17 mouse cellular contexts compared by ENCODE assay signal in the genomic region with DNA sequence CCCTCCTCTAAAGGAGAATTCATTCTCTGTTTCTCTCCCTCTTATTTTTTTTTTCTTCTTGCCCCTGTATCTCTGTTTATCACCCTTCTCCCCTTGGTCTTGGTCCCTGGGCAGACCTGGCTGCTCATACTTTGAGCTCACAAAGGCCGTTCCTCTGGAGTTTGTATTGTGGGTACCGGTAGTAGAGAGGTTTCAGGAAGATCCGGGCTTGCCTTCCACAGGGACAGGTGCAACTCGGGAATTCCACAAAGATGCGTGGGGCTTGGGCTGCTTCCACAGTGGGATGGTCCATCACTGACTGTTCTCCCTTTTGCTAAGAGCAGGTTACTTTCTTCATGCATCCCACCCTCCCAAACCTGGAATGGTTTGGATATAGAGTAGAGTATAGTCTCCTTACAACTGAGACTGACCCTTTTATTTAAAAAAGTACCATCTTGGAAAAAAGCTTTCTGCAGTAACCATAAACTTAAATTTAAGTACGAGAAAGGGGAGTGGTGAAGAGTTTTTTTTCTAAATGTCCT. TPM values are rescaled to one million over a fixed set of nuclear protein-coding genes. Genes with fewer than 3 reads are reported as not detected.
DNase-seq lines count a peak whose midpoint lies in the region; ATAC-seq and TF ChIP-seq lines count a peak whose summit lies in the region.
"Had no signal": no experiment of that assay in that cellular context is flagged by ENCODE, and none has a peak within 500 bp of the region (broad histone marks: within the 10 kb centered on the region; RNA-seq: fewer than 3 reads in every experiment).

No protein-coding gene starts in this region.

- no peak for TF ChIP-seq CTCF in midbrain, postnatal 0 days (IDR thresholded peaks at IDR 0.05)

- H3K36me3 ChIP-seq in hindbrain, embryonic 10.5 days: no peaks in the 10 kb centered on the region
- no peaks in the 10 kb centered on the region for H3K36me3 ChIP-seq in hindbrain, embryonic 14.5 days (replicated peaks; ENCODE audit: control insufficient read depth, insufficient read depth)
- no peaks in the 10 kb centered on the region for H3K36me3 ChIP-seq in midbrain, embryonic 10.5 days
- no peaks in the 10 kb centered on the region for H3K36me3 ChIP-seq in midbrain, postnatal 0 days (ENCODE audit: insufficient read depth, low read length)
- no peaks in the 10 kb centered on the region for H3K36me3 ChIP-seq in forebrain, embryonic 16.5 days (ENCODE audit: control insufficient read depth, insufficient read depth)
- H3K36me3 ChIP-seq in neural tube, embryonic 11.5 days (ENCODE audit: control insufficient read depth, insufficient read depth, low read length): no peaks in the 10 kb centered on the region
- H3K36me3 ChIP-seq: hindbrain, embryonic 12.5 days; neural tube, embryonic 12.5 days had no signal

- no peaks in the 10 kb centered on the region for H3K9me3 ChIP-seq in hindbrain, embryonic 10.5 days
- no peaks in the 10 kb centered on the region for H3K9me3 ChIP-seq in hindbrain, embryonic 14.5 days (ENCODE audit: control insufficient read depth, low read length)
- H3K9me3 ChIP-seq in midbrain, embryonic 10.5 days (replicated peaks): no peaks in the 10 kb centered on the region
- H3K9me3 ChIP-seq in midbrain, postnatal 0 days (ENCODE audit: low read length): no peaks in the 10 kb centered on the region
- no peaks in the 10 kb centered on the region for H3K9me3 ChIP-seq in forebrain, embryonic 16.5 days (ENCODE audit: control insufficient read depth, low read length)
- H3K9me3 ChIP-seq in neural tube, embryonic 11.5 days (ENCODE audit: control insufficient read depth, low read length): no peaks in the 10 kb centered on the region
- H3K9me3 ChIP-seq: hindbrain, embryonic 12.5 days; megakaryocyte, embryonic 14.5 days; neural tube, embryonic 12.5 days had no signal

- H3K27ac ChIP-seq in hindbrain, embryonic 10.5 days: no peak overlapping the region
- H3K27ac ChIP-seq in hindbrain, embryonic 14.5 days: no peak overlapping the region
- peak overlapping the region; percentile 65 for H3K27ac ChIP-seq in midbrain, embryonic 10.5 days (replicated peaks)
- no peak overlapping the region for H3K27ac ChIP-seq in midbrain, postnatal 0 days (ENCODE audit: low read depth, low read length)
- peak overlapping the region; percentile 78 for H3K27ac ChIP-seq in forebrain, embryonic 16.5 days (ENCODE audit: low read length)
- H3K27ac ChIP-seq in neural tube, embryonic 11.5 days (ENCODE audit: low read depth, low read length): no peak overlapping the region
- H3K27ac ChIP-seq: hindbrain, embryonic 12.5 days; neural tube, embryonic 12.5 days had no signal

- H3K4me1 ChIP-seq in hindbrain, embryonic 10.5 days (replicated peaks): peaks cover 63% of the 10 kb centered on the region
- H3K4me1 ChIP-seq in hindbrain, embryonic 14.5 days (replicated peaks; ENCODE audit: control insufficient read depth, insufficient read depth, low read length): peaks cover 10% of the 10 kb centered on the region; the same call in 1 of the 2 replicates
- peaks cover 89% of the 10 kb centered on the region for H3K4me1 ChIP-seq in midbrain, embryonic 10.5 days
- peaks cover 10% of the 10 kb centered on the region; the same call in 1 of the 2 replicates for H3K4me1 ChIP-seq in midbrain, postnatal 0 days (ENCODE audit: insufficient read depth, low read length)
- H3K4me1 ChIP-seq in forebrain, embryonic 16.5 days (replicated peaks; ENCODE audit: control insufficient read depth, insufficient read depth, low read length): peaks cover 70% of the 10 kb centered on the region
- H3K4me1 ChIP-seq in neural tube, embryonic 11.5 days (ENCODE audit: control insufficient read depth, insufficient read depth, low read length): peaks cover 23% of the 10 kb centered on the region

- no peak overlapping the region for H3K9ac ChIP-seq in hindbrain, embryonic 14.5 days
- H3K9ac ChIP-seq in midbrain, postnatal 0 days (replicated peaks; ENCODE audit: low read length, poor library complexity, severe bottlenecking): no peak overlapping the region
- H3K9ac ChIP-seq in forebrain, embryonic 16.5 days (replicated peaks; ENCODE audit: low read depth, low read length): 0 out of 2 replicates have a peak overlapping the region, but pooled peaks have one; percentile 3
- H3K9ac ChIP-seq in neural tube, embryonic 11.5 days (ENCODE audit: low read length): no peak overlapping the region
- H3K9ac ChIP-seq: hindbrain, embryonic 12.5 days; neural tube, embryonic 12.5 days had no signal

- H3K4me3 ChIP-seq in hindbrain, embryonic 10.5 days: no peak overlapping the region
- H3K4me3 ChIP-seq in hindbrain, embryonic 14.5 days (replicated peaks; ENCODE audit: low read length): no peak overlapping the region
- H3K4me3 ChIP-seq in midbrain, embryonic 10.5 days: peak overlapping the region; percentile 36; the same call in 1 of the 2 replicates
- no peak overlapping the region for H3K4me3 ChIP-seq in midbrain, postnatal 0 days (ENCODE audit: low read depth, low read length)
- no peak overlapping the region for H3K4me3 ChIP-seq in forebrain, embryonic 16.5 days (replicated peaks; ENCODE audit: low read length)
- no peak overlapping the region for H3K4me3 ChIP-seq in neural tube, embryonic 11.5 days (ENCODE audit: low read depth, low read length)
- H3K4me3 ChIP-seq: megakaryocyte, embryonic 14.5 days; neural tube, embryonic 12.5 days had no signal

- no peak for ATAC-seq in hindbrain, embryonic 14.5 days (ENCODE audit: low FRiP score)
- ATAC-seq in midbrain, postnatal 0 days (ENCODE audit: low FRiP score): no peak
- no peak for ATAC-seq in forebrain, embryonic 16.5 days
- no peak for ATAC-seq in neural tube, embryonic 11.5 days (ENCODE audit: insufficient read depth, low FRiP score, low TSS enrichment)
- ATAC-seq: Patski had no signal

- no peak overlapping the region for H3K4me2 ChIP-seq in hindbrain, embryonic 14.5 days (replicated peaks)
- H3K4me2 ChIP-seq in midbrain, postnatal 0 days (ENCODE audit: low read depth, low read length, poor library complexity, severe bottlenecking): no peak overlapping the region
- H3K4me2 ChIP-seq in forebrain, embryonic 16.5 days (ENCODE audit: low read length): peak overlapping the region; percentile 37
- H3K4me2 ChIP-seq in neural tube, embryonic 11.5 days (ENCODE audit: low read depth): no peak overlapping the region
- H3K4me2 ChIP-seq: liver, embryonic 11.5 days had no signal

- WGBS in hindbrain, embryonic 10.5 days: 3% methylated on average over 6 of the region's 6 CpGs
- WGBS in hindbrain, embryonic 14.5 days: 2% methylated on average over 6 of the region's 6 CpGs
- under 1% methylated on average over 6 of the region's 6 CpGs for WGBS in midbrain, embryonic 10.5 days
- WGBS in midbrain, postnatal 0 days: 6% methylated on average over 6 of the region's 6 CpGs
- 2% methylated on average over 6 of the region's 6 CpGs for WGBS in forebrain, embryonic 16.5 days
- 0% methylated on average over 6 of the region's 6 CpGs for WGBS in neural tube, embryonic 11.5 days

- H3K27me3 ChIP-seq in hindbrain, embryonic 10.5 days (ENCODE audit: insufficient read depth, poor library complexity, severe bottlenecking): peaks cover 100% of the 10 kb centered on the region
- H3K27me3 ChIP-seq in hindbrain, embryonic 14.5 days (ENCODE audit: control insufficient read depth, insufficient read depth, low read length): peaks cover 100% of the 10 kb centered on the region
- peaks cover 100% of the 10 kb centered on the region for H3K27me3 ChIP-seq in midbrain, embryonic 10.5 days (ENCODE audit: low read depth, poor library complexity, severe bottlenecking)
- H3K27me3 ChIP-seq in midbrain, postnatal 0 days (ENCODE audit: insufficient read depth, low read length): peaks cover 76% of the 10 kb centered on the region
- H3K27me3 ChIP-seq in forebrain, embryonic 16.5 days (replicated peaks; ENCODE audit: control insufficient read depth, insufficient read depth, low read length): peaks cover 26% of the 10 kb centered on the region
- peaks cover 97% of the 10 kb centered on the region for H3K27me3 ChIP-seq in neural tube, embryonic 11.5 days (ENCODE audit: control insufficient read depth, insufficient read depth, low read length)
- H3K27me3 ChIP-seq: Patski had no signal

- DNase-seq in hindbrain, embryonic 10.5 days (ENCODE audit: low spot score): peak; percentile 20
- no peak for DNase-seq in hindbrain, embryonic 14.5 days (ENCODE audit: low spot score)
- peak; percentile 39 for DNase-seq in midbrain, embryonic 10.5 days (ENCODE audit: low spot score)
- DNase-seq in midbrain, postnatal 0 days (ENCODE audit: low spot score): no peak
- peak; percentile 22 for DNase-seq in neural tube, embryonic 11.5 days (ENCODE audit: low spot score)
- no peak for DNase-seq in adrenal gland, adult 18-20 months (ENCODE audit: low spot score in 2 of 2)
- DNase-seq in layer of hippocampus, postnatal 14 days (ENCODE audit: low spot score in 2 of 2): no peak
- DNase-seq: cerebellum, adult 9-10 months; thymus, postnatal 4 days had no signal

RNA-seq across cellular contexts. Expression of a gene that starts 8.3 kb away (rescaled TPM):
- polyA plus RNA-seq in hindbrain, embryonic 10.5 days (2016; fragmentation: Nextera tagmentation; extraction: Ambion mirVana): 1.2 and 2.3 TPM in 2 replicates
- 0.26 TPM in 1 of 2 replicates, not detected in the other for polyA plus RNA-seq in hindbrain, embryonic 14.5 days (2014; fragmentation: Nextera tagmentation; extraction: Ambion mirVana)
- polyA plus RNA-seq in midbrain, embryonic 10.5 days (2016; fragmentation: Nextera tagmentation; extraction: Ambion mirVana): 8.7 and 9.2 TPM in 2 replicates
- total RNA-seq in midbrain, postnatal 0 days (2014; rRNA removed): 6.1 and 6.6 TPM in 2 replicates
- polyA plus RNA-seq in midbrain, postnatal 0 days (2015; fragmentation: Nextera tagmentation; extraction: Ambion mirVana): 10.3 and 10.5 TPM in 2 replicates
- 13.1 and 13.8 TPM in 2 replicates for polyA plus RNA-seq in forebrain, embryonic 16.5 days (2015; fragmentation: Nextera tagmentation; extraction: Ambion mirVana)
- 1.7 and 3.9 TPM in 2 replicates for polyA plus RNA-seq in neural tube, embryonic 11.5 days (2014; fragmentation: Nextera tagmentation; extraction: Ambion mirVana)
- total RNA-seq in adrenal gland, adult 18-20 months (2021): under 1 TPM in 1 of 2 experiments, not detected in 1; 0.10 TPM
- 10 to 100 TPM; 22.5 to 24.7 TPM for total RNA-seq in layer of hippocampus, postnatal 14 days (2021)
- polyA plus RNA-seq: heart, embryonic 14.5 days; lung, embryonic 16.5 days had no signal

Comparison
In these comparisons a context has a peak if more than half of its experiments do, and no peak if none do; other contexts are left out.
1. DNase-seq: peak in hindbrain, embryonic 10.5 days (single experiment), midbrain, embryonic 10.5 days (single experiment) and neural tube, embryonic 11.5 days (single experiment); none in hindbrain, embryonic 14.5 days (single experiment), midbrain, postnatal 0 days (single experiment), adrenal gland, adult 18-20 months (0 of 2) and layer of hippocampus, postnatal 14 days (0 of 2).
2. H3K27ac ChIP-seq: peak in midbrain, embryonic 10.5 days (single experiment) and forebrain, embryonic 16.5 days (single experiment); none in hindbrain, embryonic 10.5 days (single experiment), hindbrain, embryonic 14.5 days (single experiment), midbrain, postnatal 0 days (single experiment) and neural tube, embryonic 11.5 days (single experiment).